Comparison of ENCODE assay signal across 21 mouse cellular contexts in the genomic region with DNA sequence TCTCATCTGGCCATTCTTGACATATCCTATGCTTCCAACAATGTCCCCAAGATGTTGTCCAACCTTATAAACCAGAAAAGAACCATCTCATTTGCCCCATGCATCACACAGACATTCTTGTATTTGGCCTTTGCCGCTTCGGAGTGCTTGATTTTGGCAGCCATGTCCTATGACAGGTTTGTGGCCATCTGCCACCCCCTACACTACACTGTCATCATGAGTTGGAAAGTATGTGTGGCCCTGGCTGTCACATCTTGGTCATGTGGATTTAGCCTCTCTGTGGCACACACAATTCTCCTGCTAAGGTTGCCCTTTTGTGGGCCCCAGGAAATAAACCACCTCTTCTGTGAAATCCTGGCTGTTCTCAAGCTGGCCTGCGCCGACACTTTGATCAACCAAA. TPM values are rescaled to one million over a fixed set of nuclear protein-coding genes. Genes with fewer than 3 reads are reported as not detected.
"Had no signal": no experiment of that assay in that cellular context is flagged by ENCODE, and none has a peak within 500 bp of the region (broad histone marks: within the 10 kb centered on the region; RNA-seq: fewer than 3 reads in every experiment).

No protein-coding gene starts in this region.

- H3K27me3 ChIP-seq: limb, embryonic 12.5 days; liver, embryonic 13.5 days; midbrain, embryonic 13.5 days had no signal

- H3K27ac ChIP-seq: kidney, postnatal 0 days; limb, embryonic 12.5 days; liver, embryonic 13.5 days; midbrain, embryonic 13.5 days had no signal

- H3K4me1 ChIP-seq: limb, embryonic 12.5 days; liver, embryonic 13.5 days; midbrain, embryonic 13.5 days had no signal

- ATAC-seq: liver, postnatal 0 days; midbrain, embryonic 13.5 days had no signal

- DNase-seq: kidney, postnatal 36 days; layer of hippocampus, adult 9-11 months; liver; liver, embryonic 13.5 days; liver, postnatal 0 days; right cerebral cortex, adult 18-20 months; right cerebral cortex, postnatal 25 days; thymus, postnatal 36 days had no signal

- H3K4me3 ChIP-seq: limb, embryonic 12.5 days; liver, embryonic 13.5 days; midbrain, embryonic 13.5 days had no signal

RNA-seq across cellular contexts. Expression of gene Olfr437, which starts 4.2 kb away (rescaled TPM):
- total RNA-seq: layer of hippocampus, adult 18-20 months; left cerebral cortex, adult 18-20 months; left cerebral cortex, postnatal 10 days; megakaryocyte progenitor cell, adult 5-6 weeks; midbrain, postnatal 0 days had no signal
- polyA plus RNA-seq: kidney, postnatal 0 days; limb, embryonic 12.5 days; liver, embryonic 13.5 days; liver, postnatal 0 days; lung, embryonic 16.5 days; midbrain, embryonic 13.5 days; midbrain, postnatal 0 days; neural tube, embryonic 14.5 days; small intestine, adult 2 months; stomach, embryonic 16.5 days; thymus, postnatal 0 days had no signal

RNA-seq across cellular contexts. Expression of gene Olfr13, which starts 4.7 kb away (rescaled TPM):
- total RNA-seq: layer of hippocampus, adult 18-20 months; left cerebral cortex, adult 18-20 months; left cerebral cortex, postnatal 10 days; megakaryocyte progenitor cell, adult 5-6 weeks; midbrain, postnatal 0 days had no signal
- polyA plus RNA-seq: kidney, postnatal 0 days; limb, embryonic 12.5 days; liver, embryonic 13.5 days; liver, postnatal 0 days; lung, embryonic 16.5 days; midbrain, embryonic 13.5 days; neural tube, embryonic 14.5 days; small intestine, adult 2 months; stomach, embryonic 16.5 days; thymus, postnatal 0 days had no signal

RNA-seq across cellular contexts. Expression of gene Olfr237-ps1, which starts 20.9 kb away (rescaled TPM):
- total RNA-seq: layer of hippocampus, adult 18-20 months; left cerebral cortex, adult 18-20 months; left cerebral cortex, postnatal 10 days; megakaryocyte progenitor cell, adult 5-6 weeks; midbrain, postnatal 0 days had no signal
- polyA plus RNA-seq: kidney, postnatal 0 days; limb, embryonic 12.5 days; liver, embryonic 13.5 days; liver, postnatal 0 days; lung, embryonic 16.5 days; midbrain, embryonic 13.5 days; neural tube, embryonic 14.5 days; small intestine, adult 2 months; stomach, embryonic 16.5 days; thymus, postnatal 0 days had no signal

RNA-seq across cellular contexts. Expression of gene Olfr435, which starts 29.7 kb away (rescaled TPM):
- total RNA-seq: layer of hippocampus, adult 18-20 months; left cerebral cortex, adult 18-20 months; left cerebral cortex, postnatal 10 days; megakaryocyte progenitor cell, adult 5-6 weeks; midbrain, postnatal 0 days had no signal
- polyA plus RNA-seq: kidney, postnatal 0 days; limb, embryonic 12.5 days; liver, embryonic 13.5 days; liver, postnatal 0 days; lung, embryonic 16.5 days; midbrain, embryonic 13.5 days; midbrain, postnatal 0 days; neural tube, embryonic 14.5 days; small intestine, adult 2 months; stomach, embryonic 16.5 days; thymus, postnatal 0 days had no signal

RNA-seq across cellular contexts. Expression of gene Olfr434, which starts 45.6 kb away (rescaled TPM):
- total RNA-seq: layer of hippocampus, adult 18-20 months; left cerebral cortex, adult 18-20 months; left cerebral cortex, postnatal 10 days; megakaryocyte progenitor cell, adult 5-6 weeks; midbrain, postnatal 0 days had no signal
- polyA plus RNA-seq: kidney, postnatal 0 days; limb, embryonic 12.5 days; liver, embryonic 13.5 days; liver, postnatal 0 days; lung, embryonic 16.5 days; midbrain, embryonic 13.5 days; midbrain, postnatal 0 days; neural tube, embryonic 14.5 days; small intestine, adult 2 months; stomach, embryonic 16.5 days; thymus, postnatal 0 days had no signal
